Mouse (Mus musculus) cerebellum, adult 2 months (tissue): ENCODE results near the gene Xpnpep1.

ENCODE experiments used
- CTCF ChIP-seq: fragments of 200-500 bp; IDR thresholded peaks from 2 replicates; pipeline ENCODE4 v1.5.1; 2011; ENCODE audit warnings: low read depth, mild to moderate bottlenecking, control low read depth, low read length, moderate library complexity, borderline replicate concordance; ENCODE audit not compliant: insufficient read depth
- POLR2A ChIP-seq: fragments of 200-500 bp; IDR thresholded peaks from 2 replicates; pipeline ENCODE4 v1.6.1; 2011; ENCODE audit warnings: low read length, control low read depth, borderline replicate concordance; ENCODE audit not compliant: insufficient read depth

DNA sequence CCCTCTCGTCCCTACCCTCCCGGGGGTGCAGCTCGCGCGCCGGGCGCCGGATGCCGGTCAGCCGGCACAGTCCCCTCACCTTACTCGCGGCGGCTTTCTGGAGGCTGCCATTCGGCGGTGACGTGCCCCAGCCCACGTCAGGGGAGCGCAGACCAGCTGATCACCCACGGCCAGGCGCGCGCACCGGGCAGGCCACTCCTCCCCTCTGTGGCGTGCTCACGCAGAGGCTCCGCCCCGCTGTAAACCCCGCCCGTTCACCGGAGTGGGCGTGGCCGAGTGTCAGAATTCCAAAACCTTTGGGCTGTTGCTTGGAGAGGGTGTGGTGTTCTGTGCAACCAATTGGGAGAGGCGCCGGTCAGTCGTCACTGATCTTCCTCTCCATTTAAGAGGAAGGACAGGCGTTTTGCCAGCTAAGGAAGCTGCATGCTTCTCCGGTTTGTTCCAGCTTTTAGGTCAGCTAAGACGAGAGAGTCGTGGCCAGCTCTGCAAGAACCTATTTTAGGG lies 1.5 kb downstream of the Xpnpep1 start:
- TF ChIP-seq CTCF (no peak), POLR2A (peak; percentile 64)
